Mouse (Mus musculus) stomach, embryonic 15.5 days (tissue): ENCODE measurements around the gene Pigl. TPM values are rescaled to one million over a fixed set of nuclear protein-coding genes. Genes with fewer than 3 reads are reported as not detected.
"Not testable (repeated sequence)": the region's sequence is repeated elsewhere in the genome, so short reads cannot be mapped to it uniquely, and the experiment has no call there.

ENCODE experiments used
- ATAC-seq: fragments of 200-750 bp; cut with Nextera tagmentation; 2 replicates; pipeline ENCODE4 v1.8.0; 2017; ENCODE audit warnings: low read depth, moderate number of reproducible peaks, moderate TSS enrichment; ENCODE audit not compliant: insufficient read depth, low FRiP score
- H3K27ac ChIP-seq: fragments of 300-500 bp; sonication (generic); 2 replicates; pipeline ENCODE4 v1.5.1; 2015; ENCODE audit warnings: mild to moderate bottlenecking, inconsistent platforms
- H3K27me3 ChIP-seq: fragments of 300-500 bp; sonication (generic); replicated peaks from 2 replicates; pipeline ENCODE4 v1.6.1; 2015; ENCODE audit warnings: inconsistent platforms
- H3K36me3 ChIP-seq: fragments of 300-500 bp; sonication (generic); 2 replicates; pipeline ENCODE4 v1.6.1; 2015; ENCODE audit warnings: inconsistent platforms
- H3K4me1 ChIP-seq: fragments of 300-500 bp; sonication (generic); 2 replicates; pipeline ENCODE4 v1.6.1; 2015; ENCODE audit warnings: inconsistent platforms
- H3K4me2 ChIP-seq: fragments of 300-500 bp; sonication (generic); 2 replicates; pipeline ENCODE4 v1.6.1; 2015; ENCODE audit warnings: mild to moderate bottlenecking, inconsistent platforms
- H3K4me3 ChIP-seq: fragments of 300-500 bp; sonication (generic); replicated peaks from 2 replicates; pipeline ENCODE4 v1.5.1; 2015; ENCODE audit warnings: inconsistent platforms
- H3K9ac ChIP-seq: fragments of 300-500 bp; sonication (generic); 2 replicates; pipeline ENCODE4 v1.6.1; 2015; ENCODE audit warnings: inconsistent platforms
- H3K9me3 ChIP-seq: fragments of 300-500 bp; sonication (generic); 2 replicates; pipeline ENCODE4 v1.6.1; 2016; ENCODE audit warnings: inconsistent platforms
- WGBS: fragments of 180-500 bp; shearing (Covaris S2); methylation state at CpG from one replicate; pipeline ENCODE4 v1.1.7; 2015; 5-methylcytosine and 5-hydroxymethylcytosine counted together
- polyA plus RNA-seq: library from polyadenylated mRNA; unstranded; fragments of >200 nt; fragmentation: Nextera tagmentation; extraction: Ambion mirVana; gene quantifications from 2 replicates; pipeline ENCODE4 v1.2.1, GENCODE M21; 2015

The Pigl gene
- polyA plus RNA-seq, 1 experiment from 2014 or later = 9.4 TPM

DNA sequence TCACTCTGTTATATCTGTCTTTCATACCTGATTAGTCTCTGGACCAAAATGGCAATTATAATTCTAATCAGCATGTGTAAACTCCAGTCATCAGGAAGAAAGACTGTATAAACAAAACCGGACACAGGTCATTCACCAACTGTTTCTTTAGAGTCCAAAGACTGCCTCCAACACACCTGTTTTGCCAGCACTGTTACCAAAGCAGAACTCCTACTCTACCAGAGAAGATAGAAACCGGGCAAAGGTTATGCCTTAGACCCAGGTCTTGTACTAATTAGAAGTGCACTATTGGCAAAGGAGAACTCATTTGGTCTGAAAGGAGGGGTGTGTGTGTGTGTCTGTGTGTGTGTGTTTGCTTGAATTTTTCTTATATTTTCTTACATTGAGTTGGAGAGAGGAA, 42.3 kb downstream of the Pigl start:
- H3K27me3 ChIP-seq = no peaks in the 10 kb centered on the region
- no peaks in the 10 kb centered on the region for H3K36me3 ChIP-seq
- H3K27ac ChIP-seq = no peak overlapping the region
- H3K9me3 ChIP-seq = no peaks in the 10 kb centered on the region
- ATAC-seq = no peak
- H3K9ac ChIP-seq = no peak overlapping the region
- peaks cover 4% of the 10 kb centered on the region; the same call in 1 of the 2 replicates for H3K4me1 ChIP-seq
- 60% methylated on average over 2 of the region's 2 CpGs for WGBS
- no peak overlapping the region for H3K4me2 ChIP-seq
- H3K4me3 ChIP-seq = no peak overlapping the region

GRCm38 (mm10) chr11:62507683-62508082, 49.4 kb downstream of the Pigl start:
- no peak overlapping the region for H3K4me2 ChIP-seq
- ATAC-seq = no peak
- no peaks in the 10 kb centered on the region for H3K27me3 ChIP-seq
- no peaks in the 10 kb centered on the region for H3K36me3 ChIP-seq
- H3K4me1 ChIP-seq = no peaks in the 10 kb centered on the region
- 77% methylated on average over 4 of the region's 4 CpGs for WGBS
- no peak overlapping the region for H3K27ac ChIP-seq
- H3K4me3 ChIP-seq = no peak overlapping the region
- H3K9ac ChIP-seq = no peak overlapping the region
- H3K9me3 ChIP-seq = no peaks in the 10 kb centered on the region

GRCm38 (mm10) chr11:62508365-62508764, 50.1 kb downstream of the Pigl start:
- H3K9me3 ChIP-seq, H3K4me2 ChIP-seq, H3K36me3 ChIP-seq, ATAC-seq, H3K4me3 ChIP-seq, H3K27me3 ChIP-seq, H3K27ac ChIP-seq, H3K9ac ChIP-seq, H3K4me1 ChIP-seq: not testable (repeated sequence)
- 94% methylated on average over 13 of the region's 13 CpGs for WGBS

DNA sequence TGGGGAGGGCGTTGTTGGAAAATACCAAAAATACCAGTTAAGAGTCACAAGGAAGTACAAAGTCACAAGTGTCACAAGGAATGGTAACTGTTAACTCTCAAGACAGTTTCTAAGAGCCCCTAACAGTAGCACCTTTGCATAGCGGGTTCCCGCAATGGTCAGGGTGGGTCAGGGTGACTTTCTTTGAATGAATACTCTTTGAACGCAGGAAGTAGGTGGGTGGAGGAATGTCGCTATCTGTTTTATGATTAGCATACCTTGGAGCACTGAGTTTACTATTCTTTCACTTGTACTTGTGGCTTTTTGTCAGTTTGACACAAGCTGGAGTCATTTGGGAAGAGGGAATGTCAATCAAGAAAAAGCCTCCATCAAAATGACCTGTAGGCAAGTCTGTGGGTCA, 50.6 kb downstream of the Pigl start:
- not testable (repeated sequence) for ATAC-seq, H3K4me1 ChIP-seq, H3K9ac ChIP-seq, H3K4me2 ChIP-seq, H3K36me3 ChIP-seq, H3K27ac ChIP-seq, H3K27me3 ChIP-seq, H3K4me3 ChIP-seq, H3K9me3 ChIP-seq
- WGBS = 94% methylated on average over 5 of the region's 5 CpGs

GRCm38 (mm10) chr11:62509571-62509970, 51.3 kb downstream of the Pigl start:
- ATAC-seq = no peak
- Histone ChIP-seq H3K27ac (no peak overlapping the region), H3K4me3 (no peak overlapping the region), H3K4me2 (no peak overlapping the region), H3K27me3 (no peaks in the 10 kb centered on the region), H3K9ac (no peak overlapping the region), H3K9me3 (no peaks in the 10 kb centered on the region), H3K36me3 (no peaks in the 10 kb centered on the region), H3K4me1 (no peaks in the 10 kb centered on the region)
- 62% methylated on average over 3 of the region's 3 CpGs for WGBS

DNA sequence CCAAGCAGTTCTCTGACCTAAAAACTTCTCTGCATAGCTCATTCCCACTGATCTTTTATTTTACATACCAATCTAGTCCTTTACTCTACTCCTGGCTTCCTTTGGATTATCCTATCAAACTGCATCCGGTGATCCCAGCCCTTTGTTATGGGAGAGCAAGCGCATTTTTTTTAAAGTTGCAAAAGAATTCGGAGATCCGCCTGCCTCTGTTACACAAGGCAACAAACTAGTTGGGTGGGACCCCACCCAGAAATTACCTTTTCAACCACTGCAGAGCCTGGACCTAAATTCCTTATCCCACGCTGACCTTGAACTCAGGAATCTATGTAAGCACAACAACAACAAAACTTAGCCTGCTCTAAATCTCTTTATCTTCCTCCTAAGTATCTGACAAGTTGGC, 52.7 kb downstream of the Pigl start:
- no peak for ATAC-seq
- H3K27me3 ChIP-seq = no peaks in the 10 kb centered on the region
- no peaks in the 10 kb centered on the region for H3K4me1 ChIP-seq
- H3K27ac ChIP-seq = no peak overlapping the region
- no peak overlapping the region for H3K4me2 ChIP-seq
- no peak overlapping the region for H3K4me3 ChIP-seq
- H3K9ac ChIP-seq = no peak overlapping the region
- H3K9me3 ChIP-seq = no peaks in the 10 kb centered on the region
- no peaks in the 10 kb centered on the region for H3K36me3 ChIP-seq
- 90% methylated on average over 5 of the region's 5 CpGs for WGBS

GRCm38 (mm10) chr11:62511444-62512202, 53.4 kb downstream of the Pigl start:
- no peaks in the 10 kb centered on the region for H3K4me1 ChIP-seq
- no peaks in the 10 kb centered on the region for H3K9me3 ChIP-seq
- no peaks in the 10 kb centered on the region for H3K36me3 ChIP-seq
- no peak overlapping the region for H3K4me3 ChIP-seq
- no peak overlapping the region for H3K9ac ChIP-seq
- H3K4me2 ChIP-seq = no peak overlapping the region
- WGBS = 78% methylated on average over 13 of the region's 13 CpGs
- no peaks in the 10 kb centered on the region for H3K27me3 ChIP-seq
- ATAC-seq = no peak; the same call in 1 of the 2 replicates
- no peak overlapping the region for H3K27ac ChIP-seq

- H3K4me2 ChIP-seq = no peak overlapping the region
- H3K9ac ChIP-seq = no peak overlapping the region
- no peak for ATAC-seq
- H3K9me3 ChIP-seq = no peaks in the 10 kb centered on the region
- H3K4me1 ChIP-seq = no peaks in the 10 kb centered on the region
- H3K27me3 ChIP-seq = no peaks in the 10 kb centered on the region
- no peaks in the 10 kb centered on the region for H3K36me3 ChIP-seq
- no peak overlapping the region for H3K27ac ChIP-seq
- WGBS = 82% methylated on average over 8 of the region's 8 CpGs
- no peak overlapping the region for H3K4me3 ChIP-seq
Observed at GRCm38 (mm10) chr11:62512529-62513080, 54.3 kb downstream of the Pigl start.

DNA sequence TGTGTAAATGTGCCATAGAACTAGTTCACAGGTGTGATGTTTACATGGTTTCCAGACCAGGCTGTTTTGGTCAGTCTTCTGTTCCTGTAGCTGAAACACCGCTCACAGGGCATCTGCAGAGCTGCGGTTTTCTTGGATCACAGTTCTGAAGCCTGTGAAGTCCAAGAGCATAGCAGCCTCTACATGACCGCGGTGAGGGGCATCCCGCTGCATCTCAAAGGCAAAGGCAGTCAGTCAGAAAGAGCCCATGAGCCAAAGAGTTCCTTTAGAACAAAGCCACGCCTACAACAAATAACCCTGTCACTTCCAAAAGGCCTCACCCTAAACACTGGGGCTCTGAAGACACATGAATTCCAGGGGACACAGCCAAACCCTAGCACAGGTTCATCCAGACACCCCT, 55.1 kb downstream of the Pigl start:
- no peaks in the 10 kb centered on the region for H3K9me3 ChIP-seq
- WGBS = 74% methylated on average over 6 of the region's 6 CpGs
- no peak overlapping the region for H3K4me3 ChIP-seq

DNA sequence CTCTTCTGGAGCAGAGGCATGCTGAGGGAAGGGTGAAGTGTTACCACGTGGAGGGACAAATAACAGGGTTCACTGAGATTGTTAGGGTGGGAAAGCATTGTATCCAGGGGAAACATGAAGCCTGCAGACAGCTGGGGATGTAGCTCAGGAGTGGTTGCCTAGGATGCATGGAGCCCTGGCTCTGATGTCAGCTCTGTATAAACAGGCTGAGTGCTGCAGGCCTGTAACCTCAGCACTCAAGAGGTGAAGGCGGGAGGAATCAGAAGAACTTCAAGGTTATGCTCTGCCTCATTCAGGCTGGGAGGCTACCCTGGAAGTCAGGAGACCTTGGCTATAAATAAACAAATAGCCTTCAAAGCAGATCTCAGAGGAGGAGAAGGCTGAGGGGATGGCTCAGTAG, 60.7 kb downstream of the Pigl start:
- no peak for ATAC-seq
- 27% methylated on average over 2 of the region's 2 CpGs for WGBS

More for the DNA sequence above, 55.1 kb downstream of the Pigl start:
- H3K36me3 ChIP-seq = no peaks in the 10 kb centered on the region
- H3K9ac ChIP-seq = no peak overlapping the region
- H3K4me1 ChIP-seq = no peaks in the 10 kb centered on the region
- ATAC-seq = no peak
- H3K4me2 ChIP-seq = no peak overlapping the region
- no peaks in the 10 kb centered on the region for H3K27me3 ChIP-seq
- no peak overlapping the region for H3K27ac ChIP-seq

GRCm38 (mm10) chr11:62522283-62522682, 64.0 kb downstream of the Pigl start:
- WGBS = 60% methylated on average over 2 of the region's 2 CpGs
- Histone ChIP-seq H3K9ac (no peak overlapping the region), H3K27ac (no peak overlapping the region), H3K4me1 (no peaks in the 10 kb centered on the region), H3K4me3 (no peak overlapping the region), H3K27me3 (no peaks in the 10 kb centered on the region), H3K4me2 (no peak overlapping the region), H3K9me3 (no peaks in the 10 kb centered on the region), H3K36me3 (no peaks in the 10 kb centered on the region)
- no peak for ATAC-seq

More for the DNA sequence above, 60.7 kb downstream of the Pigl start:
- Histone ChIP-seq H3K4me2 (no peak overlapping the region), H3K9me3 (no peaks in the 10 kb centered on the region), H3K4me3 (no peak overlapping the region), H3K9ac (no peak overlapping the region), H3K4me1 (no peaks in the 10 kb centered on the region), H3K27ac (no peak overlapping the region), H3K27me3 (no peaks in the 10 kb centered on the region), H3K36me3 (no peaks in the 10 kb centered on the region)

- no peak for ATAC-seq
- Histone ChIP-seq H3K27ac (no peak overlapping the region), H3K9ac (no peak overlapping the region), H3K9me3 (no peaks in the 10 kb centered on the region), H3K4me2 (no peak overlapping the region), H3K4me3 (no peak overlapping the region), H3K4me1 (0 out of 2 replicates have a peak, but pooled peaks cover 3% of the 10 kb centered on the region), H3K36me3 (no peaks in the 10 kb centered on the region), H3K27me3 (no peaks in the 10 kb centered on the region)
- 86% methylated on average over 8 of the region's 8 CpGs for WGBS
Observed at GRCm38 (mm10) chr11:62537089-62537488, 78.8 kb downstream of the Pigl start.
